Mouse (Mus musculus): Measurements from ENCODE around the gene Ccdc110. TPM values are rescaled to one million over a fixed set of nuclear protein-coding genes. Genes with fewer than 3 reads are reported as not detected.

Gene Ccdc110
- polyA plus RNA-seq, 1 experiment from 2014 or later = not detected

Other genes starting within 250 kb of the Ccdc110 start
- gene Pdlim3, start 49.2 kb upstream of the Ccdc110 start, polyA plus RNA-seq (2014; fragmentation: Nextera tagmentation; extraction: Ambion mirVana) = 2.9 and 3.4 TPM in 2 replicates
- gene 1700029J07Rik, start 40.6 kb downstream of the Ccdc110 start, polyA plus RNA-seq (2014; fragmentation: Nextera tagmentation; extraction: Ambion mirVana) = 3.9 and 4.2 TPM in 2 replicates
- 54.1 and 55.7 TPM in 2 replicates for gene Ufsp2, start 40.9 kb downstream of the Ccdc110 start, polyA plus RNA-seq (2014; fragmentation: Nextera tagmentation; extraction: Ambion mirVana)
- 0.36 and 0.38 TPM in 2 replicates for gene Lrp2bp, start 64.7 kb downstream of the Ccdc110 start, polyA plus RNA-seq (2014; fragmentation: Nextera tagmentation; extraction: Ambion mirVana)
- 19.2 and 20.6 TPM in 2 replicates for gene Ankrd37, start 71.1 kb downstream of the Ccdc110 start, polyA plus RNA-seq (2014; fragmentation: Nextera tagmentation; extraction: Ambion mirVana)
- gene Cfap97, start 217.2 kb downstream of the Ccdc110 start, polyA plus RNA-seq (2014; fragmentation: Nextera tagmentation; extraction: Ambion mirVana) = 18.5 and 21.9 TPM in 2 replicates
- gene Snx25, start 217.5 kb downstream of the Ccdc110 start, polyA plus RNA-seq (2014; fragmentation: Nextera tagmentation; extraction: Ambion mirVana) = 5.7 and 7.9 TPM in 2 replicates